In genomic region chr13:45627206-45627751, GRCm38 (mm10) we compare ENCODE assay signal across 10 mouse cellular contexts.
DNase-seq lines count a peak whose midpoint lies in the region; ATAC-seq lines count a peak whose summit lies in the region.
"Had no signal": no experiment of that assay in that cellular context is flagged by ENCODE, and none has a peak within 500 bp of the region (broad histone marks: within the 10 kb centered on the region; RNA-seq: fewer than 3 reads in every experiment).

No protein-coding gene starts in this region.

- peak; percentile 64 for ATAC-seq in lung, embryonic 16.5 days (ENCODE audit: low read depth)

- H3K9me3 ChIP-seq in lung, embryonic 16.5 days (ENCODE audit: control insufficient read depth, low read length): no peaks in the 10 kb centered on the region
- H3K9me3 ChIP-seq: embryonic facial prominence, embryonic 12.5 days had no signal

- peaks cover 25% of the 10 kb centered on the region for H3K4me1 ChIP-seq in lung, embryonic 16.5 days (replicated peaks; ENCODE audit: control insufficient read depth, insufficient read depth, low read length)
- H3K4me1 ChIP-seq: embryonic facial prominence, embryonic 12.5 days had no signal

- intact Hi-C loops in heart, postnatal 10 days (cut with DNase I): no loop called here

- no peaks in the 10 kb centered on the region for H3K27me3 ChIP-seq in lung, embryonic 16.5 days (ENCODE audit: control insufficient read depth, insufficient read depth, low read depth, low read length)
- H3K27me3 ChIP-seq: embryonic facial prominence, embryonic 12.5 days; liver, embryonic 13.5 days had no signal

- WGBS in lung, embryonic 16.5 days: 18% methylated on average over 8 of the region's 8 CpGs

- peak overlapping the region; percentile 11; the same call in 1 of the 2 replicates for H3K27ac ChIP-seq in lung, embryonic 16.5 days (ENCODE audit: low read length)
- H3K27ac ChIP-seq: embryonic facial prominence, embryonic 12.5 days; liver, embryonic 13.5 days had no signal

- DNase-seq in adrenal gland, adult (ENCODE audit: inconsistent age in 2 of 2, low spot score in 1 of 2): peak; percentile 53 to 72
- DNase-seq in adrenal gland, postnatal 4 days (ENCODE audit: low spot score in 2 of 2): no peak
- peak; percentile 83 for DNase-seq in fibroblast of lung, adult 2 months (ENCODE audit: low read depth)
- peak; percentile 57 to 61 for DNase-seq in heart, postnatal 10 days
- DNase-seq in cerebellum, adult 8-10 months: no peak
- no peak for DNase-seq in neural tube, embryonic 10.5 days (ENCODE audit: extremely low spot score, low spot score)
- DNase-seq in layer of hippocampus, postnatal 10 days (ENCODE audit: low spot score in 2 of 2): no peak
- DNase-seq: liver, embryonic 13.5 days had no signal

- no peak overlapping the region for H3K4me3 ChIP-seq in lung, embryonic 16.5 days (ENCODE audit: low read length)
- H3K4me3 ChIP-seq: embryonic facial prominence, embryonic 12.5 days; liver, embryonic 13.5 days had no signal

- peaks cover 2% of the 10 kb centered on the region; the same call in 1 of the 2 replicates for H3K36me3 ChIP-seq in lung, embryonic 16.5 days (ENCODE audit: control insufficient read depth, insufficient read depth, low read length)
- H3K36me3 ChIP-seq: embryonic facial prominence, embryonic 12.5 days; liver, embryonic 13.5 days had no signal

- H3K4me2 ChIP-seq in lung, embryonic 16.5 days (ENCODE audit: low read depth, low read length): no peak overlapping the region
- H3K4me2 ChIP-seq: embryonic facial prominence, embryonic 12.5 days; liver, embryonic 13.5 days had no signal

- no peak overlapping the region for H3K9ac ChIP-seq in lung, embryonic 16.5 days (ENCODE audit: low read length)
- H3K9ac ChIP-seq: embryonic facial prominence, embryonic 12.5 days; liver, embryonic 13.5 days had no signal

Comparison
In these comparisons a context has a peak if more than half of its experiments do, and no peak if none do; other contexts are left out.
1. DNase-seq: peak in adrenal gland, adult (2 of 2), fibroblast of lung, adult 2 months (single experiment) and heart, postnatal 10 days (2 of 2); none in adrenal gland, postnatal 4 days (0 of 2), cerebellum, adult 8-10 months (single experiment), neural tube, embryonic 10.5 days (single experiment) and layer of hippocampus, postnatal 10 days (0 of 2).